Mouse (Mus musculus) heart, embryonic 11.5 days (tissue): Measurements from ENCODE around the gene Ifnlr1. TPM values are rescaled to one million over a fixed set of nuclear protein-coding genes. Genes with fewer than 3 reads are reported as not detected.

ENCODE experiments used
- ATAC-seq: fragments of 200-750 bp; cut with Nextera tagmentation; replicated peaks from 2 replicates; pipeline ENCODE4 v1.8.0; 2017; ENCODE audit warnings: moderate library complexity; ENCODE audit not compliant: insufficient number of reproducible peaks, low FRiP score, low TSS enrichment
- H3K27ac ChIP-seq: fragments of 300-500 bp; sonication (generic); 2 replicates; pipeline ENCODE4 v1.5.1; 2014; ENCODE audit warnings: mild to moderate bottlenecking, low read depth, low read length
- H3K27me3 ChIP-seq: fragments of 300-500 bp; sonication (generic); 2 replicates; pipeline ENCODE4 v1.6.1; 2014; ENCODE audit warnings: mild to moderate bottlenecking, low read length, mixed read lengths; ENCODE audit not compliant: control insufficient read depth, insufficient read depth
- H3K36me3 ChIP-seq: fragments of 300-500 bp; sonication (generic); 2 replicates; pipeline ENCODE4 v1.6.1; 2014; ENCODE audit warnings: mild to moderate bottlenecking, low read length, moderate library complexity, mixed read lengths; ENCODE audit not compliant: control insufficient read depth, insufficient read depth
- H3K4me1 ChIP-seq: fragments of 300-500 bp; sonication (generic); 2 replicates; pipeline ENCODE4 v1.6.1; 2014; ENCODE audit warnings: low read length; ENCODE audit not compliant: control insufficient read depth, insufficient read depth
- H3K4me2 ChIP-seq: fragments of 300-500 bp; sonication (generic); 2 replicates; pipeline ENCODE4 v1.6.1; 2014; ENCODE audit warnings: mild to moderate bottlenecking, moderate library complexity
- H3K4me3 ChIP-seq: fragments of 300-500 bp; sonication (generic); 2 replicates; pipeline ENCODE4 v1.5.1; 2014; ENCODE audit warnings: low read depth, low read length
- H3K9ac ChIP-seq: fragments of 300-500 bp; sonication (generic); 2 replicates; pipeline ENCODE4 v1.6.1; 2014; ENCODE audit warnings: mild to moderate bottlenecking, low read depth, low read length, moderate library complexity
- H3K9me3 ChIP-seq: fragments of 300-500 bp; sonication (generic); replicated peaks from 2 replicates; pipeline ENCODE4 v1.6.1; 2016; ENCODE audit warnings: low read length; ENCODE audit not compliant: control insufficient read depth
- WGBS: fragments of 180-500 bp; shearing (Covaris S2); extraction: QIAGEN DNeasy Blood & Tissue Kit; methylation state at CpG from one replicate; pipeline ENCODE4 v1.1.7; 2014; ENCODE audit not compliant: insufficient replicate concordance; 5-methylcytosine and 5-hydroxymethylcytosine counted together
- polyA plus RNA-seq: library from polyadenylated mRNA; unstranded; fragments of >200 nt; fragmentation: Nextera tagmentation; extraction: Ambion mirVana; gene quantifications from 2 replicates; pipeline ENCODE4 v1.2.1, GENCODE M21; 2014

The Ifnlr1 gene
- polyA plus RNA-seq, 1 experiment from 2014 or later: 0.20 TPM

GRCm38 (mm10) chr4:135676476-135676875 is 9.6 kb upstream of the Ifnlr1 start:
- Histone ChIP-seq H3K27ac (no peak overlapping the region), H3K9ac (no peak overlapping the region), H3K4me1 (no peaks in the 10 kb centered on the region), H3K9me3 (no peaks in the 10 kb centered on the region), H3K4me3 (no peak overlapping the region), H3K27me3 (no peaks in the 10 kb centered on the region), H3K36me3 (no peaks in the 10 kb centered on the region), H3K4me2 (no peak overlapping the region)
- WGBS: 72% methylated on average over 5 of the region's 5 CpGs
- no peak for ATAC-seq

DNA sequence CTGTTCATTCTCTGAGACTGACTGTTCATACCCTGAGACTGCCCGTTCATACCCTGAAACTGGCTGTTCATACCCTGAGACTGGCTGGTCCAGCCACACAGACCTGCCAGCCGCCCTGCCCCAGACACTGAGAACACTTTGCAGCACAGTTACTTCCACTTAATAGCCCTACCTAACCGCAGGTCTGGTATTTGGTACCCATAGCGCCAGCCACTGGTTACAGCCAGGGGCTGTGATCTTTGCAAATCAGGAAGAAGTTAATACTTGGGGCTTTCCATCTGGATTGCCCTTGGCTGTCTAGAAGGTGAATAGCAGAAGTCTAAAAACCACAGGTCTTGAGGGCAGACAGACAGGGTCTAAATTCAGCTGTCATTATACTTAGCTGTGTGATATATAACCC is 6.8 kb upstream of the Ifnlr1 start:
- H3K27ac ChIP-seq: no peak overlapping the region
- 74% methylated on average over 4 of the region's 4 CpGs for WGBS
- ATAC-seq: no peak
- H3K36me3 ChIP-seq: no peaks in the 10 kb centered on the region
- H3K9ac ChIP-seq: no peak overlapping the region
- H3K4me1 ChIP-seq: no peaks in the 10 kb centered on the region
- no peaks in the 10 kb centered on the region for H3K9me3 ChIP-seq
- H3K27me3 ChIP-seq: no peaks in the 10 kb centered on the region
- H3K4me2 ChIP-seq: no peak overlapping the region
- no peak overlapping the region for H3K4me3 ChIP-seq

DNA sequence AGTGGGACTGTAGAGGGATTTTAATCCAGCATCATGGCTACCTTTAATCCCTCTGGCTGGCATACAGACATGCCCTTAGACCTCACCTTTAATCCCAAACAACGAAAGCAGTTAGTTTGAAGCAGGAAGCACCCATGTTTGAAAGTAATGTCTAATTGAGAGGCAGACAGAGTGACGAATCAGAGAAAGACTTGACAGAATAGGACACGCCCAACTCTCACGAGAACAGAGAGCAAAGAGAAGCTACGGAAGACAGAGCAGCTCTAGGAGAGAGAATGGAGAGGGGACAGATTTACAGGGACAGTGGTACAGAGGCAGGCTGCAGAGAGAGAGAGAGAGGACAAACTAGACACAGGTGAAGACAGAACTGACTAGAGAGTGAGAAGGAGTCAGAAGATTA is 4.3 kb upstream of the Ifnlr1 start:
- Histone ChIP-seq H3K9me3 (no peaks in the 10 kb centered on the region), H3K4me2 (no peak overlapping the region), H3K27me3 (peaks cover 18% of the 10 kb centered on the region), H3K27ac (no peak overlapping the region), H3K4me1 (0 out of 2 replicates have a peak, but pooled peaks cover 5% of the 10 kb centered on the region), H3K9ac (no peak overlapping the region), H3K4me3 (no peak overlapping the region), H3K36me3 (no peaks in the 10 kb centered on the region)
- no peak for ATAC-seq
- 66% methylated on average over 5 of the region's 5 CpGs for WGBS

GRCm38 (mm10) chr4:135683553-135683952 is 2.5 kb upstream of the Ifnlr1 start:
- Histone ChIP-seq H3K9ac (no peak overlapping the region), H3K9me3 (no peaks in the 10 kb centered on the region), H3K4me2 (no peak overlapping the region), H3K4me3 (no peak overlapping the region), H3K27me3 (peaks cover 34% of the 10 kb centered on the region), H3K27ac (no peak overlapping the region), H3K4me1 (0 out of 2 replicates have a peak, but pooled peaks cover 6% of the 10 kb centered on the region), H3K36me3 (no peaks in the 10 kb centered on the region)
- ATAC-seq: no peak
- WGBS: 15% methylated on average over 4 of the region's 4 CpGs

- H3K4me2 ChIP-seq: no peak overlapping the region
- 31% methylated on average over 3 of the region's 3 CpGs for WGBS
- no peak for ATAC-seq
Observed at GRCm38 (mm10) chr4:135684731-135685130, 1.4 kb upstream of the Ifnlr1 start.

GRCm38 (mm10) chr4:135686568-135686953 is 474 bp downstream of the Ifnlr1 start:
- peak overlapping the region; percentile 74 for H3K4me3 ChIP-seq
- under 1% methylated on average over 21 of the region's 21 CpGs for WGBS
- peak overlapping the region; percentile 77 for H3K9ac ChIP-seq
- H3K36me3 ChIP-seq: no peaks in the 10 kb centered on the region
- ATAC-seq: no peak
- no peak overlapping the region for H3K27ac ChIP-seq
- H3K9me3 ChIP-seq: no peaks in the 10 kb centered on the region
- H3K4me2 ChIP-seq: peak overlapping the region; percentile 99
- peaks cover 40% of the 10 kb centered on the region for H3K27me3 ChIP-seq
- 0 out of 2 replicates have a peak, but pooled peaks cover 6% of the 10 kb centered on the region for H3K4me1 ChIP-seq

More at GRCm38 (mm10) chr4:135684731-135685130, 1.4 kb upstream of the Ifnlr1 start:
- Histone ChIP-seq H3K4me3 (no peak overlapping the region), H3K36me3 (no peaks in the 10 kb centered on the region), H3K9me3 (no peaks in the 10 kb centered on the region), H3K27ac (no peak overlapping the region), H3K27me3 (peaks cover 40% of the 10 kb centered on the region), H3K9ac (no peak overlapping the region), H3K4me1 (0 out of 2 replicates have a peak, but pooled peaks cover 6% of the 10 kb centered on the region)

DNA sequence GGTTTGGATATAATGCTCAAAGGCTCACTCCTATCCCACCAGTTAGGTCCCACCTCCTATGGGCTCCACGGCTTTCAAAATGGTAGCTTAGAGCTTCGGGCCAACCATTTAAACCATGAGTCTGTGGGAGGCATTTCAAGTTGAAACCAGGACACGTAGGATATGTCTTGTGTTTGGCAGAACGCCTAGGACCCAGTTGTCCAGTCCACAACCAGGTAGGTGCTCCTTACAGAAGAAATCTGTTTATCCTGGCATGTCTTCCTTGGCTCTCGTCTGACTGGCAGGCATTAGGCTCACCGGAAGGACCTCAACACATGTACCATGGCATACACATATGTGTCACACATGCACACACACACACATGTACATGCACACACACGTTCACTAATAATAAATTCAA is 3.7 kb downstream of the Ifnlr1 start:
- Histone ChIP-seq H3K4me1 (0 out of 2 replicates have a peak, but pooled peaks cover 6% of the 10 kb centered on the region), H3K36me3 (no peaks in the 10 kb centered on the region), H3K27me3 (peaks cover 40% of the 10 kb centered on the region), H3K27ac (no peak overlapping the region), H3K9ac (no peak overlapping the region), H3K9me3 (no peaks in the 10 kb centered on the region), H3K4me3 (no peak overlapping the region), H3K4me2 (no peak overlapping the region)
- ATAC-seq: no peak
- WGBS: 84% methylated on average over 7 of the region's 7 CpGs

DNA sequence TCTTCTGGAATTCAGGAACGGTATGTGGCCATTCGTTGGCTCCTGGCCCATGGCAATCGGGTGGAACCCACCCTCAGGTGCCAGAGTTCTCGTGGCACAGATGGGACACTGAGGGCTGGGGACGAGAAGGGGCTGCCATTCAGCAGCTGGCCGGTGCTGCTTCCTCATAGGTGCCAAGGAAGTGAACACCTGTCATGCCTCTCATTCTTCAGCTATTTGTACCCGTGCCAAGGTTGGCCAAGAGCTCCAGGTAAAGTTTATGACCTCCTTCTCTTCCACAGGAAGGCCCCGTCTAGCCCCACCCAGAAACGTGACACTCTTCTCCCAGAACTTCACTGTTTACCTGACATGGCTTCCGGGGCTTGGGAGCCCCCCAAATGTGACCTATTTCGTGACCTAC is 4.2 kb downstream of the Ifnlr1 start:
- Histone ChIP-seq H3K36me3 (no peaks in the 10 kb centered on the region), H3K27me3 (peaks cover 36% of the 10 kb centered on the region), H3K4me1 (0 out of 2 replicates have a peak, but pooled peaks cover 6% of the 10 kb centered on the region), H3K9me3 (no peaks in the 10 kb centered on the region), H3K4me3 (no peak overlapping the region), H3K4me2 (no peak overlapping the region), H3K9ac (no peak overlapping the region), H3K27ac (no peak overlapping the region)
- no peak for ATAC-seq
- WGBS: 76% methylated on average over 11 of the region's 11 CpGs

- ATAC-seq: no peak
- no peaks in the 10 kb centered on the region for H3K4me1 ChIP-seq
- no peak overlapping the region for H3K4me3 ChIP-seq
- H3K36me3 ChIP-seq: no peaks in the 10 kb centered on the region
- H3K9ac ChIP-seq: no peak overlapping the region
- H3K4me2 ChIP-seq: no peak overlapping the region
- peaks cover 12% of the 10 kb centered on the region for H3K27me3 ChIP-seq
- WGBS: 61% methylated on average over 4 of the region's 4 CpGs
- no peak overlapping the region for H3K27ac ChIP-seq
- H3K9me3 ChIP-seq: no peaks in the 10 kb centered on the region
Observed at GRCm38 (mm10) chr4:135692916-135693315, 6.8 kb downstream of the Ifnlr1 start.
